Mouse (Mus musculus) brain, embryonic 14.5 days (tissue): ENCODE data around the gene Ifnlr1.

Experiments
- CTCF ChIP-seq: fragments of 200-500 bp; IDR thresholded peaks from 2 replicates; pipeline ENCODE4 v1.5.1; 2012; ENCODE audit warnings: inconsistent platforms, mild to moderate bottlenecking, moderate library complexity, borderline replicate concordance; ENCODE audit not compliant: insufficient read depth, insufficient read length; ENCODE audit errors: extremely low read depth
- POLR2A ChIP-seq: fragments of 200-500 bp; IDR thresholded peaks from 2 replicates; pipeline ENCODE4 v1.6.1; 2012; ENCODE audit warnings: mild to moderate bottlenecking, inconsistent platforms, borderline replicate concordance; ENCODE audit not compliant: poor library complexity, insufficient read depth, insufficient read length, severe bottlenecking; ENCODE audit errors: extremely low read depth

- peak; percentile 67; the same call in 1 of the 2 replicates for TF ChIP-seq CTCF
- TF ChIP-seq POLR2A = no peak
Measured at GRCm38 (mm10) chr4:135683553-135683952, 2.5 kb upstream of the Ifnlr1 start.
